Mouse (Mus musculus) limb, embryonic 13.5 days (tissue): Measurements from ENCODE around the gene 9430097D07Rik. TPM values are rescaled to one million over a fixed set of nuclear protein-coding genes. Genes with fewer than 3 reads are reported as not detected.
A peak's percentile ranks its signal among the peaks of the same experiment; 100 is the strongest.

Source experiments
- ATAC-seq: fragments of 200-750 bp; cut with Nextera tagmentation; 2 replicates; pipeline ENCODE4 v1.8.0; 2017; ENCODE audit warnings: low read depth, moderate number of reproducible peaks, moderate TSS enrichment; ENCODE audit not compliant: low FRiP score
- H3K27ac ChIP-seq: fragments of 300-500 bp; sonication (generic); 2 replicates; pipeline ENCODE4 v1.5.1; 2015; ENCODE audit warnings: inconsistent platforms, mild to moderate bottlenecking, moderate library complexity
- H3K27me3 ChIP-seq: fragments of 300-500 bp; sonication (generic); 2 replicates; pipeline ENCODE4 v1.6.1; 2015; ENCODE audit warnings: mild to moderate bottlenecking, inconsistent platforms
- H3K36me3 ChIP-seq: fragments of 300-500 bp; sonication (generic); 2 replicates; pipeline ENCODE4 v1.6.1; 2015; ENCODE audit warnings: inconsistent platforms, mild to moderate bottlenecking, moderate library complexity
- H3K4me1 ChIP-seq: fragments of 300-500 bp; sonication (generic); 2 replicates; pipeline ENCODE4 v1.6.1; 2015; ENCODE audit warnings: inconsistent platforms
- H3K4me2 ChIP-seq: fragments of 300-500 bp; sonication (generic); replicated peaks from 2 replicates; pipeline ENCODE4 v1.6.1; 2015; ENCODE audit warnings: inconsistent platforms, mild to moderate bottlenecking, moderate library complexity
- H3K4me3 ChIP-seq: fragments of 300-500 bp; sonication (generic); 2 replicates; pipeline ENCODE4 v1.5.1; 2015; ENCODE audit warnings: moderate library complexity, mild to moderate bottlenecking, inconsistent platforms
- H3K9ac ChIP-seq: fragments of 300-500 bp; sonication (generic); 2 replicates; pipeline ENCODE4 v1.6.1; 2015; ENCODE audit warnings: mild to moderate bottlenecking, inconsistent platforms
- H3K9me3 ChIP-seq: fragments of 300-500 bp; sonication (generic); 2 replicates; pipeline ENCODE4 v1.6.1; 2016; ENCODE audit warnings: inconsistent platforms
- WGBS: fragments of 180-500 bp; shearing (Covaris S2); methylation state at CpG from one replicate; pipeline ENCODE4 v1.1.7; 2015; 5-methylcytosine and 5-hydroxymethylcytosine counted together
- polyA plus RNA-seq: library from polyadenylated mRNA; unstranded; fragments of >200 nt; fragmentation: Nextera tagmentation; extraction: Ambion mirVana; gene quantifications from 2 replicates; pipeline ENCODE4 v1.2.1, GENCODE M21; 2015

9430097D07Rik gene
- polyA plus RNA-seq, 1 experiment from 2014 or later = 0.19 TPM

DNA sequence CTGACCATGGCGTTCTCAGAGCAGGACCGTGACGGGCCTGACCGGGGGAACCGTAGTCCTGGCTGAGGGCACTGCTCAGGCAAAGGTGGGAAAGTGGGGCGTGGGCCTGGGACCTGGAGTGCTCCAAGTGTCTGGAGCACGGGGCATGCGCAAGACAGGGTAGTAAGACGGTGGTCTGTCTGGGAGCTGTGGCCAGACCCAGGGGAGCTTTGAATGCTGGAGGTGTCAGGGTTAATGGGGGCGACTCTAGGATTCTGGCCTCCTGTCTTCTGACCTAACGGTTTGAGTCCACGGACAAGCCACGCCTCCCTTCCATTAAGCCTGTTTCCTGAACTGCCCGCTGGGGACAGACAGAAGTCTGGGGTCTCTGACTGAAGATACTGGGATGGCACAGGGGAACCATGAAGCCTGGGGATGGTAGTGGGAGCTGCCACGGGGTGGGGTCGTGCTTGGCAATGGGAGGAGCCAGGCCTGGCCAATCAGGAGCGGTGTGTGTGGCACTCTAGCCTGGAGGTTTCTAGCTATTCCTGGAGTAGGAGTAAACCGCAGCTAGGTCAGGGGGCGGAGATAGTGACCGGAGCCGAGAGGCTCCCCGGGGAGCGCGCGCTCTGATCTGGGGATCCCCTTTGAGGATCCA, 32.8 kb upstream of the 9430097D07Rik start:
- Histone ChIP-seq H3K9me3 (no peaks in the 10 kb centered on the region), H3K4me2 (peak overlapping the region; percentile 86), H3K27ac (peak overlapping the region; percentile 55; the same call in 1 of the 2 replicates), H3K4me1 (peaks cover 42% of the 10 kb centered on the region), H3K36me3 (peaks cover 13% of the 10 kb centered on the region), H3K4me3 (peak overlapping the region; percentile 77), H3K27me3 (no peaks in the 10 kb centered on the region), H3K9ac (peak overlapping the region; percentile 87; the same call in 1 of the 2 replicates)
- peak; percentile 45; the same call in 1 of the 2 replicates for ATAC-seq
- WGBS = 4% methylated on average over 25 of the region's 25 CpGs

- no peaks in the 10 kb centered on the region for H3K27me3 ChIP-seq
- H3K9ac ChIP-seq = peak overlapping the region; percentile 87
- WGBS = 7% methylated on average over 34 of the region's 34 CpGs
- H3K4me1 ChIP-seq = peaks cover 44% of the 10 kb centered on the region
- no peaks in the 10 kb centered on the region for H3K9me3 ChIP-seq
- peak; percentile 22 for ATAC-seq
- peaks cover 5% of the 10 kb centered on the region for H3K36me3 ChIP-seq
- H3K27ac ChIP-seq = peak overlapping the region; percentile 28; the same call in 1 of the 2 replicates
- peak overlapping the region; percentile 77 for H3K4me3 ChIP-seq
- H3K4me2 ChIP-seq = peak overlapping the region; percentile 86
These were observed 31.9 kb upstream of the 9430097D07Rik start for GRCm38 (mm10) chr2:32607262-32607947.

- H3K4me2 ChIP-seq = peak overlapping the region; percentile 86
- peak; percentile 78 for ATAC-seq
- H3K4me1 ChIP-seq = peaks cover 51% of the 10 kb centered on the region
- 12% methylated on average over 48 of the region's 55 CpGs for WGBS
- H3K9ac ChIP-seq = peak overlapping the region; percentile 87
- H3K9me3 ChIP-seq = no peaks in the 10 kb centered on the region
- H3K4me3 ChIP-seq = peak overlapping the region; percentile 77
- H3K36me3 ChIP-seq = no peaks in the 10 kb centered on the region
- H3K27ac ChIP-seq = no peak overlapping the region
- no peaks in the 10 kb centered on the region for H3K27me3 ChIP-seq
These were observed 31.0 kb upstream of the 9430097D07Rik start for GRCm38 (mm10) chr2:32606161-32607142.

DNA sequence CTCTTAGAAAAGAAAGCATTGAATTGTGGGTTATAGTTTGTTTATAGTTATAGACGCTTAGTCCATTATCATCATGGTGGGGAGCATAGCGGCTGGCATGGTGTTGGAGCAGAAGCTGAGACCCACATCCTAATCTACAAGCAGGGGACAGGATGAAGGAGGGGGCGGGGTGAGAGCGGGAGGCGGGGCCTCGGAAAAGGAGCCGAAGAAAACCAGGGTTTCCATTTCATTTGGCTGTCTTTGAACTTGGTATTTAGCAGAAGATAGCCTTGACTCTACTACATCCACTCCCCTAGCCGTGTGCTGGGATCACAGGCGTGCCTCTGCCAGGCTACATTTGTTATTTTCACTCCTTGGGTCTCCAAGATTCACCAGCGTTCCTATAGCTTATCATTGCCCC, 29.1 kb upstream of the 9430097D07Rik start:
- no peak overlapping the region for H3K27ac ChIP-seq
- WGBS = 44% methylated on average over 10 of the region's 10 CpGs
- no peaks in the 10 kb centered on the region for H3K27me3 ChIP-seq
- ATAC-seq = no peak
- no peak overlapping the region for H3K4me2 ChIP-seq
- H3K9ac ChIP-seq = no peak overlapping the region
- H3K9me3 ChIP-seq = no peaks in the 10 kb centered on the region
- no peaks in the 10 kb centered on the region for H3K36me3 ChIP-seq
- H3K4me3 ChIP-seq = no peak overlapping the region
- H3K4me1 ChIP-seq = peaks cover 44% of the 10 kb centered on the region

- Histone ChIP-seq H3K4me2 (peak overlapping the region; percentile 59), H3K9me3 (no peaks in the 10 kb centered on the region), H3K36me3 (peaks cover 4% of the 10 kb centered on the region), H3K9ac (0 out of 2 replicates have a peak overlapping the region, but pooled peaks have one; percentile 3), H3K27ac (peak overlapping the region; percentile 76), H3K4me1 (peaks cover 27% of the 10 kb centered on the region), H3K4me3 (peak overlapping the region; percentile 39), H3K27me3 (no peaks in the 10 kb centered on the region)
- WGBS = under 1% methylated on average over 11 of the region's 11 CpGs
- ATAC-seq = peak; percentile 58; the same call in 1 of the 2 replicates
These were observed 27.1 kb upstream of the 9430097D07Rik start for GRCm38 (mm10) chr2:32602600-32603054.

DNA sequence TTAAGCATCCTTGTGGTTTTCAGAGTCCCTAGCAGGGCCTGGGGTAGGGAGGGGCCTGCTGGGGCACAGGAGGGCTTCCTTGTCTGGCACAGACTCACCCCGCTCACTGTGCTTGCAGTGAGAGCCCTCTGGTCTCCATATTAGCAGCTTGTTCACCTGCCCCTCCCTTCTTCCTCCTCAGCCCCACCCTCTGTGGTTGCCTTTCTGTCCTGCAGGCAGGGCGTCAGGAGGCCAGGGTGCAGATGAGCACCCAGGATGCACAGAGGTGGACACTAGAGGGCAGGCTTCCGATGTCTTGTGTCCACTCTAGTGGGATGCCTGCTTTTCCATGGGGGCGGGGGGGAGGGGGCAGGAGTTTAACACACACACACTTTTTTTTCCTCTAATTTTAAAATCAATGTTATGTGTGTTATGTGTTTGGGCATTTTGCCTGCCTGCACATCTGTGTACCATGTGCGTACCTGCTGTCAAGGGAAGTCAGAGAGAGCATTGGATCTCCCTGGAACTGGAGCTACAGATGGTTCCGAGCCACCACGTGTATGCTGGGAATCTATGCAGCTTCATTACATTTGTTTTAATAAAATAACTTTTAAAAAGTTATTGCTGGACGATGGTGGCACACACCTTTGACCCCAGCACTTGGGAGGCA, 26.1 kb upstream of the 9430097D07Rik start:
- H3K36me3 ChIP-seq = peaks cover 15% of the 10 kb centered on the region
- no peak overlapping the region for H3K4me3 ChIP-seq
- ATAC-seq = peak; percentile 60
- no peaks in the 10 kb centered on the region for H3K9me3 ChIP-seq
- H3K4me1 ChIP-seq = peaks cover 20% of the 10 kb centered on the region
- peak overlapping the region; percentile 59; the same call in 1 of the 2 replicates for H3K4me2 ChIP-seq
- H3K27ac ChIP-seq = peak overlapping the region; percentile 76; the same call in 1 of the 2 replicates
- no peaks in the 10 kb centered on the region for H3K27me3 ChIP-seq
- 29% methylated on average over 8 of the region's 8 CpGs for WGBS
- H3K9ac ChIP-seq = 0 out of 2 replicates have a peak overlapping the region, but pooled peaks have one; percentile 43

DNA sequence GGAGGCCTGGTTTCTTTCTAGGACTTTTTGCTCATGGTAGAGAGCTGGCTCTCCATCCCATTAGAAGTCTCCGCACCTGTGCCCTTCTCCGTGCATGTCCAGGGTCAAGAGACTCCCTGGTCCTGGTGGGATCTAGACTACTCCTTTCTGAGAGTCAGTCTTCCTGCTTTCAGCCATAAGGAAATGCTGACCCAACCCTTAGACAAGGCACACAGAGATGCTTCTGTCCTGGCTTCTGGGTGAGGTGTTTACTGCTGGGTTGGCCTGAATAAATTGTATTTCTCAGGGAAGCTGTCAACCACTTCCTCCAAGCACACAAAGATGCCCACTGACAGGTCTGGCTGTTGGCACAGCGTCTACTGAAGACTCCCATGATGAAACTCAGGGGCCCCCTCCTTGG, 23.9 kb upstream of the 9430097D07Rik start, which contains the start of gene St6galnac6:
St6galnac6 (plus strand) TSS at position 301 of the 400 bp plus-strand sequence.
- H3K36me3 ChIP-seq = peaks cover 28% of the 10 kb centered on the region
- H3K4me1 ChIP-seq = peaks cover 20% of the 10 kb centered on the region
- no peaks in the 10 kb centered on the region for H3K9me3 ChIP-seq
- WGBS = 88% methylated on average over 3 of the region's 3 CpGs
- no peak within 1 kb of the TSS for H3K4me2 ChIP-seq
- H3K4me3 ChIP-seq = no peak within 1 kb of the TSS
- no peak for ATAC-seq
- H3K27me3 ChIP-seq = no peaks in the 10 kb centered on the region
- no peak within 1 kb of the TSS; the same call in 1 of the 2 replicates for H3K27ac ChIP-seq
- H3K9ac ChIP-seq = no peak within 1 kb of the TSS

DNA sequence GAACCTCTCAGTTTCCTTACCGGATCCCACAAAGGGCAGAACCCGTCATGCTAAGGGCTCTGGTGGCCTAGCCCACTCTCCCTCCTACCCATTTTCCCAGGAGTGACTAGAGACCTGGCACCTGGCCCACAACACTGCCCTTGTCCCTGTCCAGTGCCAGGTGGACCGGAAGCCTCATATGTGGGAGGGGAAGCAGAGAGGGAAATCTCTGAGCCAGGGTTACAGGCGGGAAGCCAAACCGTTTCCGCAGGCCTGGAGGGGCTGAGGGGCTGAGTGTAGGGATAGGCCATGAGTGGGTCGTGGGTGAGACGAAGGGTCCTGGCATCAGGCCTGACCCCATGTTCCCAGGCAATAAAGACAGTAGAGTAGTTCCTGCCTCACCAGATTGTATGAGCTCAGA, 23.0 kb upstream of the 9430097D07Rik start:
- Histone ChIP-seq H3K36me3 (peaks cover 36% of the 10 kb centered on the region), H3K9ac (no peak overlapping the region), H3K4me2 (no peak overlapping the region), H3K4me3 (no peak overlapping the region), H3K27ac (no peak overlapping the region; the same call in 1 of the 2 replicates), H3K27me3 (no peaks in the 10 kb centered on the region), H3K4me1 (peaks cover 20% of the 10 kb centered on the region), H3K9me3 (no peaks in the 10 kb centered on the region)
- ATAC-seq = no peak
- WGBS = 88% methylated on average over 8 of the region's 8 CpGs

- 89% methylated on average over 5 of the region's 5 CpGs for WGBS
- Histone ChIP-seq H3K4me3 (no peak overlapping the region), H3K36me3 (peaks cover 37% of the 10 kb centered on the region), H3K4me1 (peaks cover 20% of the 10 kb centered on the region), H3K27ac (no peak overlapping the region), H3K9me3 (no peaks in the 10 kb centered on the region), H3K4me2 (no peak overlapping the region), H3K27me3 (no peaks in the 10 kb centered on the region), H3K9ac (no peak overlapping the region)
- no peak for ATAC-seq
These were observed 22.2 kb upstream of the 9430097D07Rik start for GRCm38 (mm10) chr2:32597699-32598098.

DNA sequence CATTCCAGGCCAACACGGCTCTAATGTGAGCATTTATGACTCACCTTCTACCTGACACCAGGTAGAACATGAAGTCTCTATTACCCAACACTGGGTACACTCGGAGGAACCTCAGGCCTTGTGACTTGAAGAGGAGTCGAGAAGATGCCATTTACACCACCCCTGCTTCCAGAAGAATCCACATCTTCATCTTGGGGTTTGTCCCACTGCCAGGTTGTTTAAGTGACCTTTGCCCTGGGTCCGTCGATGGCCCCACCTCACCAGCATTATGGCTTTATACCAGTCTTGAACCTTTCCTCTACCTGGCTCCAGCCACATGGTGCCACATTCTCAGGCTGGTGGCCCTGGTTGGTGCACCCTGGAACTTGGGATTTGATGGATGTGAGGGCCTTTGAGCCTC, 21.8 kb upstream of the 9430097D07Rik start:
- H3K36me3 ChIP-seq = peaks cover 37% of the 10 kb centered on the region
- H3K27me3 ChIP-seq = no peaks in the 10 kb centered on the region
- H3K4me2 ChIP-seq = no peak overlapping the region
- no peaks in the 10 kb centered on the region for H3K9me3 ChIP-seq
- 84% methylated on average over 5 of the region's 5 CpGs for WGBS
- no peak overlapping the region for H3K9ac ChIP-seq
- no peak for ATAC-seq
- peaks cover 17% of the 10 kb centered on the region for H3K4me1 ChIP-seq
- no peak overlapping the region for H3K27ac ChIP-seq
- H3K4me3 ChIP-seq = no peak overlapping the region

DNA sequence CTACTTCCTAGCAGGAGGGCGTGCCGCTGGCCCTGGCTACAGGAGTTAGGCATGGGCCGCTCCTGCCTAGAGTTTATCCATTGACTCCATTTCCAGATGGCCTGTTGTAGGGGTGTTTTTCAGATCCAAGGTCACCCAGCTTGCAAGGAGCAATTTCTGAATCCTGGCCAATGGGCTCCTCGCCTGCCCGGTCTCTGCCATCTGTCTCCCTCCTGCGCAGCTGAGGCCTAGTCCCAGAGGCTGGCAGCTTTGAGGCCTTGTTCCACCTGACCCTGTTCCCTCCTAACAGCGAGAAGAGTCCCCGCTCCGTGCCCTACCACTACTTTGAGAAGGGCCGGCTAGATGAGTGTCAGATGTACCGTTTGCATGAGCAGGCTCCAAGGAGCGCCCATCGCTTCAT, 21.2 kb upstream of the 9430097D07Rik start:
- WGBS = 91% methylated on average over 13 of the region's 13 CpGs
- no peak overlapping the region for H3K27ac ChIP-seq
- peaks cover 37% of the 10 kb centered on the region for H3K36me3 ChIP-seq
- no peak overlapping the region for H3K4me2 ChIP-seq
- H3K4me3 ChIP-seq = no peak overlapping the region
- ATAC-seq = no peak
- peaks cover 14% of the 10 kb centered on the region for H3K4me1 ChIP-seq
- no peaks in the 10 kb centered on the region for H3K27me3 ChIP-seq
- no peaks in the 10 kb centered on the region for H3K9me3 ChIP-seq
- no peak overlapping the region for H3K9ac ChIP-seq
